8 mouse cellular contexts compared by ENCODE assay signal in the genomic region with DNA sequence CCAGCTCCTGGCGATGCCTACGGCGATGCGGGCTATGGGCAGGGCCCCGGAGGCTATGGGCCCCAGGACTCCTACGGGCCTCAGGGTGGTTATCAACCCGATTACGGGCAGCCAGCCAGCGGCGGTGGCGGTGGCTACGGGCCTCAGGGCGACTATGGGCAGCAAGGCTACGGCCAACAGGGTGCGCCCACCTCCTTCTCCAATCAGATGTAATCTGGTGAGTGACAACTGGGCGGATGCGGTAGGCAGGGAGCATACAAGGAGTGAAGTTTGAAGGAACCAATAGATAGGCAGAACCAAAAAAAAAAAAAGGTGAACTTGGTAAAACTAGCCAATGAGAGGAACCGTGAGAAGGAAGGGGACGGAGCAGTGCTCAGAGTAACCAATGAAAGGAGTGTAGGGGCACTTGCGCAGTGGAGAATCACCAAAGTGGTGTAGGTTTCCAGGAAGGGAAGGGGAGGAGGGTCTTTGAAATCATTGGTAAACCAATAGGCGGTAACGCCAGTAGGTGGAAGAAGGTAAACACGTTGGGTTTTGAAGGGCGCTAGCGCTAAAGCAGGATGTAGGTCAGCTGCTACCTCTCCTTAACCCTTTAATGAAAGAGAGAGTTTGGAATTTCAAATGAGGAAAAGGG. TPM values are rescaled to one million over a fixed set of nuclear protein-coding genes. Genes with fewer than 3 reads are reported as not detected.
DNase-seq lines count a peak whose midpoint lies in the region; ATAC-seq and TF ChIP-seq lines count a peak whose summit lies in the region.

No protein-coding gene starts in this region.

- no peaks in the 10 kb centered on the region for H3K27me3 ChIP-seq in heart, embryonic 14.5 days (ENCODE audit: control insufficient read depth, insufficient read depth, low read length)
- 0 out of 2 replicates have a peak, but pooled peaks cover 1% of the 10 kb centered on the region for H3K27me3 ChIP-seq in liver, postnatal 0 days (ENCODE audit: insufficient read depth, low read length)
- no peaks in the 10 kb centered on the region for H3K27me3 ChIP-seq in neural tube, embryonic 13.5 days
- no peaks in the 10 kb centered on the region for H3K27me3 ChIP-seq in testis, adult 2 months (ENCODE audit: control insufficient read depth, insufficient read depth, low read length)

- peak; percentile 93 for ATAC-seq in heart, embryonic 14.5 days (ENCODE audit: insufficient number of reproducible peaks, insufficient read depth, low FRiP score, low read depth)
- peak; percentile 95 for ATAC-seq in liver, postnatal 0 days
- ATAC-seq in neural tube, embryonic 13.5 days (ENCODE audit: low read depth), result peak; percentile 97

- TF ChIP-seq EP300 in liver, postnatal 0 days (IDR thresholded peaks at IDR 0.05; ENCODE audit: low read depth), result peak; percentile 68

- H3K9me3 ChIP-seq in heart, embryonic 14.5 days (ENCODE audit: control insufficient read depth, low read length), result no peaks in the 10 kb centered on the region
- H3K9me3 ChIP-seq in liver, postnatal 0 days (ENCODE audit: low read length), result no peaks in the 10 kb centered on the region
- H3K9me3 ChIP-seq in neural tube, embryonic 13.5 days, result no peaks in the 10 kb centered on the region

- TF ChIP-seq POLR2A in testis, adult 2 months (IDR thresholded peaks at IDR 0.05; ENCODE audit: control insufficient read depth, low read depth, low read length), result peak; percentile 32; the same call in 1 of the 2 replicates

- TF ChIP-seq CTCF in liver, postnatal 0 days (IDR thresholded peaks at IDR 0.05; ENCODE audit: low read depth), result peak; percentile 50
- TF ChIP-seq CTCF in testis, adult 2 months (IDR thresholded peaks at IDR 0.05; ENCODE audit: control insufficient read depth, insufficient read depth, insufficient replicate concordance, low read depth, low read length), result 0 out of 2 replicates have a peak, but pooled peaks have one; percentile 1

- no peaks in the 10 kb centered on the region for H3K36me3 ChIP-seq in heart, embryonic 14.5 days (ENCODE audit: control insufficient read depth, insufficient read depth, low read length)
- no peaks in the 10 kb centered on the region for H3K36me3 ChIP-seq in liver, postnatal 0 days (replicated peaks; ENCODE audit: insufficient read depth, low read length)
- peaks cover 26% of the 10 kb centered on the region for H3K36me3 ChIP-seq in neural tube, embryonic 13.5 days
- no peaks in the 10 kb centered on the region for H3K36me3 ChIP-seq in testis, adult 2 months (ENCODE audit: control insufficient read depth, insufficient read depth, low read length)

- H3K4me1 ChIP-seq in heart, embryonic 14.5 days (ENCODE audit: control insufficient read depth in 2 of 2, insufficient read depth in 2 of 2, low read length in 2 of 2), result no peaks in the 10 kb centered on the region; a peak in 1 of 4 replicates
- peaks cover 6% of the 10 kb centered on the region for H3K4me1 ChIP-seq in liver, postnatal 0 days (ENCODE audit: insufficient read depth)
- H3K4me1 ChIP-seq in neural tube, embryonic 13.5 days (replicated peaks), result peaks cover 5% of the 10 kb centered on the region
- no peaks in the 10 kb centered on the region for H3K4me1 ChIP-seq in testis, adult 2 months (ENCODE audit: control insufficient read depth, insufficient read depth, low read length)

- H3K4me3 ChIP-seq in heart, embryonic 14.5 days (ENCODE audit: control insufficient read depth in 1 of 2, insufficient read depth in 1 of 2, low read depth in 1 of 2, low read length in 2 of 2), result peak overlapping the region; percentile 51 to 59
- peak overlapping the region; percentile 49 for H3K4me3 ChIP-seq in liver, postnatal 0 days (ENCODE audit: low read depth, low read length)
- H3K4me3 ChIP-seq in neural tube, embryonic 13.5 days, result peak overlapping the region; percentile 35
- H3K4me3 ChIP-seq in testis, adult 2 months (ENCODE audit: control insufficient read depth, low read depth, low read length), result peak overlapping the region; percentile 75

- peak overlapping the region; percentile 72 for H3K9ac ChIP-seq in heart, embryonic 14.5 days (ENCODE audit: low read length)
- peak overlapping the region; percentile 65 for H3K9ac ChIP-seq in liver, postnatal 0 days (replicated peaks)
- H3K9ac ChIP-seq in neural tube, embryonic 13.5 days, result peak overlapping the region; percentile 64; the same call in 1 of the 2 replicates

- peak overlapping the region; percentile 55 to 71 for H3K27ac ChIP-seq in heart, embryonic 14.5 days (replicated peaks in 1 of 2; ENCODE audit: control insufficient read depth in 1 of 2, insufficient read depth in 1 of 2, low read depth in 2 of 2, low read length in 2 of 2)
- H3K27ac ChIP-seq in liver, postnatal 0 days (ENCODE audit: low read depth), result peak overlapping the region; percentile 94
- peak overlapping the region; percentile 70 for H3K27ac ChIP-seq in neural tube, embryonic 13.5 days (replicated peaks)
- peak overlapping the region; percentile 58 for H3K27ac ChIP-seq in testis, adult 2 months (ENCODE audit: control insufficient read depth, insufficient read depth, low read depth, low read length)

- peak; percentile 69 to 70 for DNase-seq in CD8-positive naive resting alpha-beta T cell, adult 2 months (ENCODE audit: low read depth in 2 of 2, low spot score in 2 of 2)
- peak; percentile 85 for DNase-seq in brain, embryonic 18.5 days (ENCODE audit: low read depth, low spot score)
- DNase-seq in fat pad, adult 2 months (ENCODE audit: extremely low read depth, low read depth, low spot score), result peak; percentile 74
- DNase-seq in kidney, postnatal 10 days, result peak; percentile 89
- peak; percentile 85 for DNase-seq in liver, postnatal 0 days

- H3K4me2 ChIP-seq in heart, embryonic 14.5 days (ENCODE audit: low read length), result peak overlapping the region; percentile 66
- peak overlapping the region; percentile 75 for H3K4me2 ChIP-seq in liver, postnatal 0 days (ENCODE audit: low read depth, low read length)
- peak overlapping the region; percentile 50 for H3K4me2 ChIP-seq in neural tube, embryonic 13.5 days

- 17% methylated on average over 25 of the region's 25 CpGs for WGBS in heart, embryonic 14.5 days
- 19% methylated on average over 25 of the region's 25 CpGs for WGBS in liver, postnatal 0 days (ENCODE audit: insufficient replicate concordance)
- 20% methylated on average over 25 of the region's 25 CpGs for WGBS in neural tube, embryonic 13.5 days

RNA-seq across cellular contexts. Expression of gene Prickle3, which starts 8.3 kb away (rescaled TPM):
- 6.2 and 7.8 TPM in 2 replicates for polyA plus RNA-seq in heart, embryonic 14.5 days (2014; fragmentation: Nextera tagmentation; extraction: Ambion mirVana)
- polyA plus RNA-seq in liver, postnatal 0 days (2015; fragmentation: Nextera tagmentation; extraction: Ambion mirVana), result 1.7 TPM in 2 replicates
- 1.9 and 2.1 TPM in 2 replicates for polyA plus RNA-seq in neural tube, embryonic 13.5 days (2015; fragmentation: Nextera tagmentation; extraction: Ambion mirVana)
- 1.1 and 1.5 TPM in 2 replicates for polyA plus RNA-seq in testis, adult 2 months (2012; rRNA removed)

RNA-seq across cellular contexts. Expression of gene Syp, which starts 10.5 kb away (rescaled TPM):
- polyA plus RNA-seq in heart, embryonic 14.5 days (2014; fragmentation: Nextera tagmentation; extraction: Ambion mirVana), result 0.24 and 2.0 TPM in 2 replicates
- 0.04 TPM in 1 of 2 replicates, not detected in the other for polyA plus RNA-seq in liver, postnatal 0 days (2015; fragmentation: Nextera tagmentation; extraction: Ambion mirVana)
- polyA plus RNA-seq in neural tube, embryonic 13.5 days (2015; fragmentation: Nextera tagmentation; extraction: Ambion mirVana), result 108 and 118 TPM in 2 replicates
- 0.28 and 0.33 TPM in 2 replicates for polyA plus RNA-seq in testis, adult 2 months (2012; rRNA removed)

RNA-seq across cellular contexts. Expression of gene Plp2, which starts 22.4 kb away (rescaled TPM):
- polyA plus RNA-seq in heart, embryonic 14.5 days (2014; fragmentation: Nextera tagmentation; extraction: Ambion mirVana), result 194 and 196 TPM in 2 replicates
- 25.7 TPM in 2 replicates for polyA plus RNA-seq in liver, postnatal 0 days (2015; fragmentation: Nextera tagmentation; extraction: Ambion mirVana)
- 27.2 and 33.4 TPM in 2 replicates for polyA plus RNA-seq in neural tube, embryonic 13.5 days (2015; fragmentation: Nextera tagmentation; extraction: Ambion mirVana)
- 6.2 and 12.9 TPM in 2 replicates for polyA plus RNA-seq in testis, adult 2 months (2012; rRNA removed)

RNA-seq across cellular contexts. Expression of gene Magix, which starts 32.3 kb away (rescaled TPM):
- polyA plus RNA-seq in heart, embryonic 14.5 days (2014; fragmentation: Nextera tagmentation; extraction: Ambion mirVana), result 0.54 and 0.74 TPM in 2 replicates
- 2.4 TPM in 2 replicates for polyA plus RNA-seq in liver, postnatal 0 days (2015; fragmentation: Nextera tagmentation; extraction: Ambion mirVana)
- 0.18 TPM in 1 of 2 replicates, not detected in the other for polyA plus RNA-seq in neural tube, embryonic 13.5 days (2015; fragmentation: Nextera tagmentation; extraction: Ambion mirVana)
- polyA plus RNA-seq in testis, adult 2 months (2012; rRNA removed), result 0.17 and 0.21 TPM in 2 replicates

RNA-seq across cellular contexts. Expression of gene Cacna1f, which starts 41.9 kb away (rescaled TPM):
- polyA plus RNA-seq in heart, embryonic 14.5 days (2014; fragmentation: Nextera tagmentation; extraction: Ambion mirVana), result not detected in 2 replicates
- polyA plus RNA-seq in liver, postnatal 0 days (2015; fragmentation: Nextera tagmentation; extraction: Ambion mirVana), result 0.05 and 0.07 TPM in 2 replicates
- polyA plus RNA-seq in neural tube, embryonic 13.5 days (2015; fragmentation: Nextera tagmentation; extraction: Ambion mirVana), result 0.11 and 0.13 TPM in 2 replicates
- polyA plus RNA-seq in testis, adult 2 months (2012; rRNA removed), result 0.09 and 0.11 TPM in 2 replicates

Comparison
In these comparisons a context has a peak if more than half of its experiments do, and no peak if none do; other contexts are left out.
1. Peak in every context shown above with its lines: DNase-seq, ATAC-seq, H3K4me3 ChIP-seq and H3K27ac ChIP-seq.
2. RNA of gene Syp, which starts 10.5 kb away (polyA plus RNA-seq): 108 to 118 TPM in neural tube, embryonic 13.5 days; 0.24 to 2.0 TPM in heart, embryonic 14.5 days, 0.28 to 0.33 TPM in testis, adult 2 months and 0.04 TPM in liver, postnatal 0 days; every median in the first group is over 10 times any median in the second.